Mouse (Mus musculus): Measurements from ENCODE around the gene Kcnmb3.

DNA sequence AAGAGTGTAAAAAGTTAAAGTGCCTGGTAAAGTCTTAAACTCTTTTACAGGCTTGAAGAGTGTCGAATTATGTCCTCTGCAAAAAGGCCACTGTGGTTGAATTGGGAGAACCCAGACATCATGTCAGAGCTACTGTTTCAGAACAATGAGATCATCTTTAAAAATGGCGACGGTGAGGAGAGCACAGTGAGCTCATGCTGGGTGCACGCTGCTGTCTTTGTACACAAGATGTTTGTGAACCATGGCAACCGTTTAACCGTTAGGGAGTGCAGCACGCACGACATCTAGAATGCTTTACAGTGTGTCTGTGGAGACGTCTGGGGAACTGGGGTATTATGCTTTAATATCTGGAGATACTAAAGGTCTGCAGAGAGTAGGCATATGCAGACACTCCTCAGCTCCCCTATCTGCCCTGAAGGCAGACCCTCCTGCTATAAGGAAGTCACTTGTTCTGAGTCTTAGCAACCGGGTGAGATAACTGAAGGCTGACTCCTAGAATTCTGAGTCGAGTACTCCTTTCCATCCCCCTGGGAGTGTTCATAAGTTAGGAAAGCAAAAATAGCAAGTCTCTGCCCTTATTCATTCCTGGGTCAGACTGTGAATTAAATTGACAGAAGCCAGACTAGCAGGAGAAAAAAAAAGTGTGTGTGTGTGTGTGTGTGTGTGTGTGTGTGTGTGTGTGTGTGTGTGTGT lies 37.6 kb downstream of the Kcnmb3 start:
- TF ChIP-seq CTCF (IDR thresholded peaks at IDR 0.05 in 2 of 3, conservative IDR thresholded peaks at IDR 0.05 in 1 of 3; ENCODE audit: control insufficient read depth in 1 of 3, insufficient read depth in 1 of 3, low read depth in 2 of 3, low read length in 3 of 3, poor library complexity in 1 of 3, severe bottlenecking in 1 of 3) (no peak), NELFE (IDR thresholded peaks at IDR 0.05; ENCODE audit: low read depth, low read length) (no peak), TAL1 (IDR thresholded peaks at IDR 0.05; ENCODE audit: low read length) (no peak), POLR2A (IDR thresholded peaks at IDR 0.05; ENCODE audit: control insufficient read depth in 1 of 2, insufficient read depth in 1 of 2, low read depth in 1 of 2, low read length in 2 of 2, poor library complexity in 1 of 2) (no peak), E2F4 (IDR thresholded peaks at IDR 0.05; ENCODE audit: borderline replicate concordance, low read depth, low read length) (no peak), BHLHE40 (IDR thresholded peaks at IDR 0.05; ENCODE audit: borderline replicate concordance, low read depth, low read length) (no peak), EP300 (IDR thresholded peaks at IDR 0.05; ENCODE audit: low read depth in 1 of 2, low read length in 2 of 2) (no peak), MAZ (IDR thresholded peaks at IDR 0.05; ENCODE audit: low read depth, low read length) (no peak), SMC3 (IDR thresholded peaks at IDR 0.05; ENCODE audit: low read depth, low read length) (no peak), UBTF (IDR thresholded peaks at IDR 0.05; ENCODE audit: borderline replicate concordance, insufficient read depth, low read depth, low read length) (no peak), MEF2A (IDR thresholded peaks at IDR 0.05; ENCODE audit: extremely low read depth, insufficient replicate concordance, low read depth, low read length, poor library complexity, severe bottlenecking) (no peak), ZNF384 (IDR thresholded peaks at IDR 0.05; ENCODE audit: low read depth, low read length) (no peak), GATA1 (IDR thresholded peaks at IDR 0.05; ENCODE audit: low read depth, low read length) (no peak)

All from MEL (cell line).